Mouse (Mus musculus) cerebellum, postnatal 25 days (tissue): ENCODE measurements around the gene F7.
A peak's percentile ranks its signal among the peaks of the same experiment; 100 is the strongest.

Experiments used
- DNase-seq, 2 experiments: peaks; one replicate each; pipeline ENCODE4 v3.0.0; 2021; ENCODE audit warnings: mixed read lengths in 2 of 2

The F7 gene

DNA sequence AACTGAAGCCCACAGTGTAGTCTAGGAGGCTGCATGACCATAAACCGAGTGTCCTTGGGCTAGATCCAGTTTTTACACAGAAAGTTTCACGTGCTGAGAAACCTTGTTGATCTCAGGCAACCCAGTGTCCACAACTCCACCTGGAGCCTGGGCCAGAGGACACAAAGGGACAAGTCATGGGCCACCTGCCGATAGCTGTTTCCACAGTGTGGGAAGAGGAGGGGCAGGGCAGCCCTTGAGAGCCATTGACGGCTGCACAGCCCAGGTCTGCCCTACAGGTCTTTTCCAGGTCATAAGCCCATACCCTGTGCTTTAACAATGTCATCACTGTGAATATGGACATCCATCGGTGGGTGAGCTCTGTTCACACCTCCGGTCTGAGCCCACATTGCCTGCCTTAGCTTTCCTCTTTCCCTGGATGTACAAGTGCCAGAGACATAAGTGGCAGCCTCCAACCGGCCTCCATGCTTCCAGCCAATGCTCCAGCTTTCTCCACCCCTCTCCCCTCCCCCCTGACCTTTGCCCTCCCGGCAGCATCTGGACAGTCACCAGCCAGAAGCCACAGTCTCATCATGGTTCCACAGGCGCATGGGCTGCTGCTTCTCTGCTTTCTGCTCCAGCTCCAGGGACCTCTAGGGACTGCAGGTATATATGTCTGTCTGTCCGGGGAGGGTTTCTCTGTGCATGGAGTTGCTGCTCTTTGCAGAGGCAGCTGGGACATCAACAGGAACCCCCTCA, at the start of gene F7:
F7 (plus strand) TSS at position 548 of the 738 bp plus-strand sequence.
- DNase-seq = no peak

- DNase-seq = no peak
Observed at GRCm38 (mm10) chr8:12976290-12976689, 49.5 kb upstream of the F7 start.

GRCm38 (mm10) chr8:12976723-12977122, 49.1 kb upstream of the F7 start:
- no peak for DNase-seq

- DNase-seq = no peak
Observed at GRCm38 (mm10) chr8:12977325-12977724, 48.5 kb upstream of the F7 start.

- no peak for DNase-seq
Observed at GRCm38 (mm10) chr8:12978308-12978707, 47.5 kb upstream of the F7 start.

DNA sequence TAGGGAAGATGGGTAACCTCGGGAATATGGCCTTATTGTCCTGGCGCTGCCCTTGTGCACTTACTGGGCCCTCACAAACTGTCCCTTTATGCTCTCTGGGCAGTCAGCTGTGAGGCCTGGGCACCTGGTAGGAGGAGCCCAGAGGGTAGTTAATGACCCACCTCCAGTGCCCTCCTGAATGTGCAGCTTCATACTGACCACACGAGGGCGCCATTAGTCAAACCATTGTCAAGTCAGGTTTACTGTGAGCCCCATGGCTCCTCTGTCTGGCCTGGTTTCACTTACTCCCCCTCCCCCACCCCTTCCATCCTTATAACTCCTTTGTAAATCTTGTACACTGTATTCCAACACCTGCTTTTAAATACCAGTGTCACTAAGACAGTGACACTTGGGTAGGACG, 47.1 kb upstream of the F7 start:
- peak; percentile 70 to 81 for DNase-seq

GRCm38 (mm10) chr8:12983681-12984467, 42.0 kb upstream of the F7 start:
- DNase-seq = peak; percentile 87 to 89

- DNase-seq = peak; percentile 56 to 61
Observed at GRCm38 (mm10) chr8:12984601-12985243, 41.1 kb upstream of the F7 start.

- DNase-seq = peak in 1 of 2 experiments; percentile 54
Observed at GRCm38 (mm10) chr8:12985259-12985658, 40.6 kb upstream of the F7 start.

- peak; percentile 79 to 80 for DNase-seq
Observed at GRCm38 (mm10) chr8:12987571-12987970, 38.3 kb upstream of the F7 start.

DNA sequence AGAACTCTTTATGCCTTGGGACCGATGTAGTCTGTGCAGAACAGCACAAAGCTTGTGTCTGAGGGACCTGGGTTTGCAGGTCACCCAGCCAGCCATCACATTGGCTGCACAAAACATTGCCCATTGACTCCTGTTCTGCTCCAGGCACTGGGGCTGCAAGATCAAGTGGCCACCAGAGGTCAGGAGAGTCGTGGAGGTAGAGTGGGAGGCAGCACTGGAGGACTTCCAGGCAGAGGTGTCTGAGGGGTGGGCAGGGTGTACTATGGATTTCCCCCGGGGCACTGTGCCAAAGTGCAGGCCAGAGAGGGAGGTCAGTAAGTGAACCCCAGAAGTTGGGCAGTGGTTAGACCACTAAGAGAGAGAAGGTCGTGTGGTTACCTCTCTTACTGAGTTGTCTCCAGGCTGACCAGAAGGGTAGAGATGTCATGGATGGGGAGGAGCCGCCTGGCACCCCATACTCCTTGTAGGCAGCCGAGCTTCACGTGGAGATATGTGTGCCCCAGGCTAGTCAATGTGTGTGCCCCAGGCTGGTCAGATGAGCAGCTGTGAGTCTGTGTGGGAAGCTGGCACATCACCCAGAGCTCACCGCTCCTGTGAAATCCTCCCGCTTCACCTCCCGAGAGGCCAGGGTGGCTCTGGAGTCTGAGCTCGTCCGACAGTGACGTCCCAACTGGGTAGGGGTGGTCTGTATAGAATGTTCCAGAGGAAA, 37.0 kb upstream of the F7 start:
- DNase-seq = peak; percentile 53 to 64

DNA sequence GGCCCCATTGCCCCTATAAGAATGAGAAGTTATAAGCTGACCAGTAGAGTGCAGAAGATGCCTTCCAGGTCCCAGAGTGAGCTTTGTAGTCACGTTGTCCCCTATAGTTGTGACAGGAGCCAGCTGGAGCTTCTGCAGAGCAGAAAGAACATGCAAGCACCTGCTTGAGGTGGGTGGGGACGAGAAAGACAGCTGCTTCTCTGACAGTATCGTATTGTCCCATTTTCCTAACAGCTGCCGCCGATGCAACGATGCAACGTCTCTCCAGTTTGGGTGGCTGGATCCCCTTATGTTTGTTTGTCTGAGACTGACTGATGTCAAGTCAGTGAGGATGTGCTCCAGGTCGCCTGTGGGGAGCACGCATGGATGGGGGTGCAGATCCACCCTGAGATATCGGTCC, 34.4 kb upstream of the F7 start:
- no peak for DNase-seq

DNA sequence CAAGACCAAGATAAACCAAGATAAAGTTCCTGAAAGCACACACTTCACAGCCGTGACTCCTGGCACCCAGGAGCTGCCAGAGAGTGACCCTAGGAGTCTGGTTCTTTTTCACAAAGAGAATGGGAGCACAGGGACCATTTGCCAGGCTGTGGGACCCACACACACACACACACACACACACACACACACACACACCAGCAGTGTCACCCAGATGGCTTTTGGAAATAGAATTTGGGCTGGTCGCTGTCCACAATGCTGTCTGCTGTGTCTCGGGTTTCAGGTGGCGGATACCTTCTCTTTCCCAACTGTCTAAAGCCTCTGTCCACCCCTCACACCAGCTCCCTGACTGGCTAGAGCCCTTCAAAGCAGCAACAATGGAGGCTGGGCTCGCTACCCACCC, 31.4 kb upstream of the F7 start:
- DNase-seq = no peak

- DNase-seq = peak in 1 of 2 experiments; percentile 62
Observed at GRCm38 (mm10) chr8:12995481-12995880, 30.4 kb upstream of the F7 start.

DNA sequence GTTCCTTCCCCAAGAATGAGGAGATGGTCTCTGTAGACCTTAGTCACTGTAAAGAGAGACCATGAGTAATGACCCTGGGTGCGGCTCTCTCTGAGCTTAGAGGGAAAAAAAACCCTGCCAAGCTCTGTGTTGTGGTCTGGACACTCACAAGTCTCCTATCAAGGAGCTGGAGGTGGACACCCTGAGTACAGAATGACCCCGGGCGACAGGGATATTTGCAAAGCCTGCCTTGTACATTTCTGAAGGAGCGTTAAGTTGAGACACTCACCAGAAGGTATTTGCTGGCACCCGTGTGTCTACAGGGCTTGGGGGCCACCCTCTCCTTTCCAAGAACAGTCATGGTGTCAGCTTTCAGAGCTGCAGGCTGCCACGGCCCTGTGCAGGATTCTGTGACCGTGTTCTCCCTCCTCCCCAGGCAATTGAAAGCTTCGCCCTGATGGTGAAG, 29.0 kb upstream of the F7 start:
- DNase-seq = no peak

DNA sequence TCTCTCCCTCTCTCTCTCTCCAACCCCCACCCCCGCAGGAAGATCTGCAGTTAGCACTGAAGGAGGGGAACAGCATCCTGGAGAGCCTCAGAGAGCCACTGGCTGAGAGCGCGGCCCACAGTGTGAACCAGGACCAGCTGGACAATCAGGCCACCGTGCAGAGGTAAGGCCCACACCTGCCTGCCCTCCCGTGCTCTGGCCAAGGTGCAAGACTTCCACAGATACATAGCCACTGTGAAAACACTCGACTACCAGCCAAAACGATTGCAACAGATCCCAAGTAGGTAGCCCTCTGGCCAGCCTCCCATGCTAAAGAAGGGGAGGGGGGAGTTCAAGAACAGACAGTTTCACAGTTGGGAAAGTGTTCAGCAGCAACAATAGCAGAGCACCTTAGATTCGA, 27.5 kb upstream of the F7 start:
- DNase-seq = no peak

GRCm38 (mm10) chr8:12999793-13000192, 26.0 kb upstream of the F7 start:
- no peak for DNase-seq

GRCm38 (mm10) chr8:13007458-13007857, 18.4 kb upstream of the F7 start:
- no peak for DNase-seq

GRCm38 (mm10) chr8:13010313-13010712, 15.5 kb upstream of the F7 start:
- DNase-seq = no peak

- DNase-seq = no peak
Observed at GRCm38 (mm10) chr8:13019560-13019959, 6.3 kb upstream of the F7 start.

DNA sequence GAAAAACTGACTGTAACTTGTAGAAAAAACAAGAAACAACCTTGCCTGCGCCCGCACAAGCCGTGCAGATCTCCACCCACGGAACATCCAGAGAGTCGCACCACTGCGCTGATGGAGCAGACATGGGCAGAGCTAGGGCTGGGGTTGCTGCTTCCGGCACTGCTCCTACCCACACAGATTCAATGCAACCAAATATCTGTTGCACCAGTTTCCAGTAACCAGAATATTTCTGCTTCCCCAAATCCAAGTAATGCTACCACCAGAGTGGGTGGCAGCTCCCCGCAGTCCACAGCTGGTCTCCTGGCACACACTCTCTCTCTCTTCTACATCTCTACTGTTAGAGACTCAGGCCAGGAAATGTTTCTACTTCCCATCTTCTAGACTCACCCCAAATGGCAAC, 4.0 kb upstream of the F7 start:
- DNase-seq = peak in 1 of 2 experiments; percentile 6

DNA sequence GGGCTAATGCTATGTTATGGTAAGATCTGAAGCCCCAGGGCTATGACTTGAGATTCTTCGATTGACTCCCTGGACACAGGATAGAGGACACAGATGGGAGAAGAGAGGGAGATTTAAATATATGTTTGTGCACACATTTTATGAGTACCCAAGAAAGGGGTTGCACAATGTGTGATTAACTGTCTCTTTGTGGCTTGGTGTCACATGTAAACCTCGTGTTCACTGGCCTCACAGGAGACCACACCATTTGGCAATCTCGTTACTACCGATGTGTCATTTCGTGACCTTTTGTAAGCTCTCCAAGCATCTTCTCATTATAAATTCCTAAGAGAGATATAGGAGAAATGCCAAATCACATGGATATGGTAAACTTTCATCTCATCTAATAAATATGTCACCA, 1.8 kb downstream of the F7 start:
- DNase-seq = no peak

DNA sequence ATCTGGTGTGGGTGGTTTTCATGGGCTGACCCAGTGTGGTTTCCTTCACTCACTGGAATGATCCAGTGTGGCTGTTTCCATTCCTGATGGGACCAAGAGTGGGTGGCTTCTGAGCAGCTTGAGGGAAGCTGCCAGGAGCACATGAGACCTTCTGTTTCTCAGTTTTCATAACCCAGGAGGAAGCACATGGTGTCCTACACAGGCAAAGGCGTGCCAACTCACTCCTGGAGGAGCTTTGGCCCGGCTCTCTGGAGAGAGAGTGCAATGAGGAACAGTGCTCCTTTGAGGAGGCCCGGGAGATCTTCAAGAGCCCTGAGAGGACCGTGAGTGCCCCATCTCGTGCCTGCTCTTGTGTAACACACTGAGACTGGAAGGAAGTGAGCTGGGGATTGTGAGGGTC, 2.6 kb downstream of the F7 start:
- DNase-seq = peak; percentile 34 to 50
